Mouse (Mus musculus) bone marrow macrophage, adult 2 months (primary cell): Measurements from ENCODE around the gene Clcn2.

Experiments used
- CTCF ChIP-seq: IDR thresholded peaks from 2 replicates; pipeline ENCODE4 v1.5.1; 2012; ENCODE audit warnings: low read depth, mild to moderate bottlenecking, low read length, moderate library complexity
- POLR2A ChIP-seq: IDR thresholded peaks from 2 replicates; pipeline ENCODE4 v1.6.1; 2012; ENCODE audit warnings: mild to moderate bottlenecking, low read depth, low read length, borderline replicate concordance

DNA sequence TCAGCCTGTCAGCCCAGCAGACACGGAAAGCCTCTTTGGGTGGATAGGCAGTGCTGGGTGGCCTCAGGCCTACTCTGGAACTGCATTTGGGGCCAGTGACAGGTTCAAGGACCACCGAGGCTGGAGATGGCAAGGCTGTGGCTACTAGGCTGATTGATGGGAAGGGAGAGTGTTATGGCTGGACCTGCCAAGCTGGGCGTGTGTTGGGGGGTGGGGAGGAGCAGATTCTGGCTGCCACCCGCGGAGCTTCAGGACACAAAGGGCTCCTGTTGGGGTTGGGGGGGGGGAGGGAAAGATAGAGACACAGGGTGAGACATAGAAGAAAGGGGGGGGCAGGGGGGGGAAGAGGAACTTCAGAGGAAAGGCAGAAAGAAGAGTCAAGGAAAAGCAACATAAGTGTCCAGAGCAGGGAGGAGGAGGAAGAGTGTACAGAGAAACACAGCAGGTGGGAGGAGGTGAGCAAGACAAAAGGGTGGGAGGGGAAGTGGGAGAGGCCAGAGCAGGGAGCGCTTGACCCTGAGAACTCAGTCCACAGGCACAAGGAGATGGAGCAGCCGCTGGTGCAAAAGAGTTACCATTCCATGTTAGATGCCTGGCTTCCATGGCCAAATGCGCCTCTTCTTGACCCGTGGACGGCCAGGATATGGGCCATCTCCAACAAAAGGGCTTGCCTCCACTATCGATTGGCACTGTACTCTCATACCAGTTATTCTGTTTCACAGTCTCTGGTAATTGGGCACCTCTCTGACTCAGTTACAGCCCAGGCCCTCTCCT is 3.1 kb downstream of the Clcn2 start:
- TF ChIP-seq POLR2A (no peak), CTCF (no peak)
